Mouse (Mus musculus) c-Kit-negative CD71-positive TER-119-positive erythroid progenitor cells, embryonic 14.5 days (primary cell): Measurements from ENCODE around the gene Slc26a6.

Experiments
- DNase-seq: peaks from one replicate; pipeline ENCODE4 v3.0.0-alpha.2; 2013; ENCODE audit warnings: low read depth, low spot score

The Slc26a6 gene

DNA sequence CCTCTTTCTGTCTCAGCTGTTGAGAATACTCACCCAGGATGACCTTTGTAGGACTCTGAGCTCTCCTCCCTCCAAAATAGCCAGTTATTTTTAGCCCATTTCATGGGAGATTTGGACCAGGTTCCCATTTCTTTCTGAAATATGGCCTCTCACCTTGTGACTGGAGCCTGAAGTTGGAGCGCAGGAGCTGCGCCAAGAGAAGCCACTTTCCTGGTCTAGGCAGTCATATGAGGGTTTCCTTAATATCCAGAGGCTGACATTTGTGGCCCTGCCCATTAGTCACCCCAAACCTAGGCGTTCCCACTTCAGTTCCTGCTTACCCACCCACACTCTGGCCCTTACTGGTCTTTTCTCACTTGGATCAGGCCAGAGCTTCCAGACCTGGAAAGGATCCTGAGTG lies at the start of gene Slc26a6:
TSS of gene Slc26a6 (plus strand) at position 308 of the 400 bp plus-strand sequence.
- DNase-seq, result no peak

DNA sequence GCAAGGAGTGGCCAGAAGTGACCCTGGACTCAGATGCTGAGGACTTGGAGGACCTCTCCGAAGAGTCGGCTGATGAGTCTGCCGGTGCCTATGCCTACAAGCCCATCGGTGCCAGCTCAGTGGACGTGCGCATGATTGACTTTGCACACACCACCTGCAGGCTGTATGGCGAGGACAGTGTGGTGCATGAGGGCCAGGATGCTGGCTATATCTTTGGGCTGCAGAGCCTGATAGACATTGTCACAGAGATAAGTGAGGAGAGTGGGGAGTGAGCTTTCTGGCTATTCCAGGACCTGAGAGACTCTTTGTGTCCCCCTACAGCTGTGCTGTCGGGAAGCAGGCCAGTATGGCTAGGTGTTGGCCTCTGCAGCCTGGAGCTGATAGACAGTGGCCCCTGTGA lies 47.3 kb upstream of the Slc26a6 start:
- DNase-seq, result no peak

DNA sequence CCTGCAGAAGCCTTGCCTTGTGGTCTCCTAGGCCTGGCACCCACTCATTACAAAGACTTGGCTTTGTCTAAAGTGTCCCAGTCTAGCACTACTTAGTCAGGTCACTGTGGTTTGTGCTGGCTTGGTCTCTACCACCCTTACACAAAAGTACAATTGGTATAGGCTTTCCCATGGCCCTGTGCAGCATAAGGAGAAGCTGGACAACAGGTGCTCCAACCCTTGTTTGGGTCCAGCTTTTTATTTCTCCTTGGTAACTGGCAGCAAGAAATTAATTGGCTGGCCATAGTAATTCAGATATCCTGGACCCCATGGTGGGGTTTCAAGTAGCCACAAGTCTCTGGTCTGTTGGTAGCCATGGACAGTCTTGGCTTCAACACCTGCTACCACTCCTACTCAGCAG lies 46.7 kb upstream of the Slc26a6 start:
- DNase-seq, result no peak

DNA sequence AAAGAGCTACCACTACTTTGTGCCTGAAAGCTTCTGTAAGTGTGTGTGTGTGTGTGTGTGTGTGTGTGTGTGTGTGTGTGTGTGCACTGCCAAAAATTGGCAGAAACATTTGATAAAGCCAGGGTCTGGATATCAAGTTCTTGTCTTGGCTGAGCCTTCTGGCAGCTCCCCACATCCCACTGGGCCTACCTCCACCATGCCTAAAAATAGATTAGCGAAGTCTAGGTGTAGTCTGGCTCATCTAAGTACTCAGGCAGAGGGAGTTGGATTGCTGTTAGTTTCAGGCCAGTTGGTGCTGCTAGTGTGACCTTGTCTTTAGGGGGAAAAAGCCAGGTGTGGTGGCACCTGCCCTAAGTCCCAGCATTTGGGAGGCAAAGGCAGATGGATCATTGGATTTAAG lies 46.3 kb upstream of the Slc26a6 start:
- no peak for DNase-seq

DNA sequence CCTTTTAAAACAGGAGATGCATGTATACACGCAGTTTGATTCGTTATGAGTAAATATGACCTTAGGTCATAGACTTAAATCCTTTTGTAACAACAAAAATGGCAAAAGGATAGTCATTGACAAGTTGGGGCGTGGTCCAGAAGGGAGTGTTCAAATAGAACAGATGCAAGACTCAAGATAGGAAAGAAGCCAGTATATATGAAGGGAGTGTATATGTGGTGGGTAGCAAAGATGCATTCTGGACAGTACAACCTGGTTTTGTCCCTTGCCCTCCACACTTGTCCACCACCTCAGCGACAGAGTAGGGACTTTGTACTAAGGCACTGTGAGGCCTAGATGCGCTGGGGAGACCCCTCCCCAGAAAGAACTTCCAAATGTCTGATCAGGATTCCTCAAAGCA lies 45.4 kb upstream of the Slc26a6 start:
- DNase-seq, result peak; percentile 61

DNA sequence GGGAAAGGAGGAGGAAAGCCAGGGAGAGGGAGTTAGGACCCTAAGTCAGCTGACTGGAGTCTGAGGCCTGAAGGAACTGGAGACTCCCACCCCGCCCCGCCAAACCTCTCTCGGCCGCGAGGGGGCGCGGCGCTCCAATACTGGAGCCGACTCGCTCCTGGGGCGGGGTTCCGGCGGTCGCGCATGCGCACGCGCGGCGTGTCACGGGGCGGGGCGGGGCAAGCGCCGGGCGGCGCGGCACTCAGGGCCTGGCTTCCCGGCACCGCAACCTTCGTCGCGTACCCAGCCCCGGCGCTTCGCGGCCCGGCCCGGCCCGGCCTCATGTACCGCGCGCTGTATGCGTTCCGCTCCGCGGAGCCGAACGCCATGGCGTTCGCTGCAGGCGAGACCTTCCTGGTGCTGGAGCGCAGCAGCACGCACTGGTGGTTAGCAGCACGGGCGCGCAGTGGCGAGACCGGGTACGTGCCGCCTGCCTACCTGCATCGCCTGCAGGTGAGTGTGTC lies 44.9 kb upstream of the Slc26a6 start, which contains the start of gene Nckipsd:
TSS of gene Nckipsd (plus strand) at position 206 of the 503 bp plus-strand sequence.
- peak; percentile 92 for DNase-seq

DNA sequence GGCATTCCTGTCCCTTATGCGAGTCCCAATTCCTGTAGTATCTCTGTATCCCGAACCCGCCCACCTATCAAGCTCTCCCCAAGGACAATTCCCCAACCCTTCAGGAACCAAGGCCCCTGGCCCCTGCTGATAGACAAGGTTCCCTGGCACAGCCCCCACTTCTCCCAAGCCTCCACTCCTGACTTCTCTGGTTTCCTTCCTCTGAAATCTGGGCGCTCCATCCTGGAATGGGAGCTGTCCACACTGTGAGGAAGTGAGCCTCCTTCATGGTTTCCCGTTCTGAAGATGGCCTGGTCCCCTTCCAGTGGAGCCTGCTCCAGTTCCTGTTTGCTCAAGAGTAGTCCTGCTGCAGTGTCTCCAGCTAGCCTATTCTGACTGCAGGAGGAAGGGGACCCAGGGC lies 43.9 kb upstream of the Slc26a6 start:
- no peak for DNase-seq

DNA sequence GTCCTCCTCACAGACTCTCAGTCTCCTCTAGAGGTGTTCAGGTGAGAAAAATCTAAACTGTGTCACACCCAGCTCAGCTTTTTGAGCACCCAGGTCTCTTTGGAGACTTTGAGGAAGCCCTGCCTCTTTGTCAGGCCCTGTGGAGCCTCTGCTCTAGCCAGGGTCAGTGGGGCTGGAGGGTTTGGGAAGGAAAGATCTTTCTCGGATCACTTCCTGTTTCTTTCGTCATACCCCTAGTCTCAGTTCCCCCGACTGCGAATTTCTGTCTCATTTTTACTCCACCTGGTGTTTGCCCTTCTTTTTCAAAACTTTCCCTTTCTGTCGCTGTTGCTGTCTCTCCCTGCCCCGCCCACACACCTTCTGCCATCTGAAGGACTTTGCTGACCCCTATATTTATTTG lies 43.4 kb upstream of the Slc26a6 start:
- DNase-seq, result no peak

DNA sequence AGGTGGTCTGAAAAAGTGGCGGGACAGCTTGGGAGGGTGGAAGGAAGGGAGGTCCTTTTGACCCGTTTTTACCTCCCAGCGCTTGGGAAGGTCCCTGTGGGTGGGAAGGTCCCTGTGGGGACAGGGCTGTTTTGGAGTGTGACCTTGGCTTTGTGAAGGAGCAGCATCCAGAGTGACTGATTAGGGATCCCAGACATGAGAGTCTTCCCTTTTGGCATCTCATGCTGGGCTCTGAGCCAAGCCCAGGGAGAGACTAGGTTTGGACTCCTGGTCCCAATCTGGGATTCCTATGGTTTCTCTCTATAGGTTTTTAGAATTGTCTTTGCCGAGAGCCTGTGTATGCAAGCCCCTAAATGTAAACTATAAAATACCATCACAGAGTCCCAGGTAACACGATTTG lies 42.6 kb upstream of the Slc26a6 start:
- DNase-seq, result no peak

DNA sequence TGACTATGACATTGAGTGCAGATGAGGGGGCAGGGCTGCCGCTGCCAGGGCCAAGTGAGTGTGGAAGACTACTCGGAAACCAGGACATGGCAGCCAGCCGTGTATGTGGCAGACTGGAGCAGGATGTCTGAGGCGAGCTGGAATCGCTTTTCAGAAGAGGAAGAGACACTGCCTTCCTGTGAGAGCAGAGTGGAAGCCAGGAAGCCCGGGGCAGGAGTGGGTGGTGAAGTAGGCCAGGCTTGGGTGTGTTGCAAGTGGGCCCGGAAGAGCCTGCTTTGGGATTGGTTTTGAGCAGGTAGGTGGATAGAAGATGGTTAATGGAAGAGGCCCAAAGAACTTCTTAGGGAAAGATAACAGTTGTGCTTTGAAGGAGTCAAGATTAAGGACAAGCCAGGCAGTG lies 37.5 kb upstream of the Slc26a6 start:
- DNase-seq, result no peak

DNA sequence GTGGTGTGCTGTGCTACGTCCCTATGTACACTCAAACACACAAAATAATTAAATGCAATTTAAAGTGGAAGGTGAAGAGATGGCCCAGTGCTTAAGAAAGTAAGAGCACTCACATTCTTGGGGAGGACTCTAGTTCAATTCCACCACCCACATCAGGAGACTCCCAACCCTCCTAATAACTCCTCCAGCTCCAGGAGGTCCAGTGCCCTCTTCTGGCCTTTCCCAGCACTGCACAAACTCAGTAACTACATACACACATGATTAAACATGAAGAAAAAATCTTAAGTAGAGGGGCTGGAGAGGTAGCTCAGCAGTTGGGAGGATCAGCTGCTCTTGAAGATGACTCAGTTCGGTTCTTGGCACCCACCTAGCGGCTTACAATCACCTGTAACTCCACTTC lies 33.6 kb upstream of the Slc26a6 start:
- peak; percentile 38 for DNase-seq

DNA sequence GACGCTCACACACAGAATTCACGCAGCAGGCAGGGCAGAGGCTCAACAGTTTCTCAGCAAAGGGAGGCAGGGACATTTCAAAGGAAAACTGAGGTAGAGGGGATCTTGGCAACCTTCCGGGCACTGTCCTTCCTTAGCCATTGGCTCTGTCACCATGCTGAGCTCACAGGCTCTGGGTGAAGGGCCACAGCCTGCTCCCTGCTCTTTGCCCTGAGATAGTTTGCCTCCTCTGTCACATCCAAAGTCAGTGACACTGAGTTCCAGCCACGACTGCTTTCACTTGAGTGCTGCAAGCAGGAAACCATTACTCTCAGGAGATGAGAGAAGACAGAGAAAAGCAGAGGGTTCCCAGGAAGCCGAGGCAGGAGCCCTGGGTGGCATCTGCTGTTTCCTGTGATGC lies 33.0 kb upstream of the Slc26a6 start:
- no peak for DNase-seq

DNA sequence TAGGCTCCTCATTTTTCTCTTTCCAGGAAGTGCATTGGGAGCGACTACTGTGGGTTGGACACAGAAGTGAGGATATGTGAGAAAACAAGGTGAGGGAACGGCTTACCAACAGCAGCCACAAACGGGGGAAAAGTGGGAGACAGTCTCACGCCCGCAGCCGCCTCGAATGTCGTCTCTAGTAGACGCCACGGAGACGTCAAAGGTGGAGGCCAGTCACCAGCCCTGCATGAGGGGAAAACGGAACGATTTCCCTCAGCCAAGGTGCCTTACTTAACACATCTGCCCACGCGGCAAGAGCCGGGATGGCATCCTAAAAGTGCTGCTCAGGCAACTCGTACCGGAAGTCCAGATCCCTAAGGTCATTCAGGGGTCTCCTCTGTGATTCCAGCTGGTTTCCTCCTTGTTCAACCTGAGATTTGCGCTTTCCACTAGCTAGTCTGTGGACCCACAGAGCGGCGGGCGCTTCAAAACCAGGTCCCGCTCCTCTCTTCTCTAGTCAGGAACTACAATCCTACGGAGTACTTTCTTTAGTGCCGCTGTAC lies 28.9 kb upstream of the Slc26a6 start:
- DNase-seq, result no peak

DNA sequence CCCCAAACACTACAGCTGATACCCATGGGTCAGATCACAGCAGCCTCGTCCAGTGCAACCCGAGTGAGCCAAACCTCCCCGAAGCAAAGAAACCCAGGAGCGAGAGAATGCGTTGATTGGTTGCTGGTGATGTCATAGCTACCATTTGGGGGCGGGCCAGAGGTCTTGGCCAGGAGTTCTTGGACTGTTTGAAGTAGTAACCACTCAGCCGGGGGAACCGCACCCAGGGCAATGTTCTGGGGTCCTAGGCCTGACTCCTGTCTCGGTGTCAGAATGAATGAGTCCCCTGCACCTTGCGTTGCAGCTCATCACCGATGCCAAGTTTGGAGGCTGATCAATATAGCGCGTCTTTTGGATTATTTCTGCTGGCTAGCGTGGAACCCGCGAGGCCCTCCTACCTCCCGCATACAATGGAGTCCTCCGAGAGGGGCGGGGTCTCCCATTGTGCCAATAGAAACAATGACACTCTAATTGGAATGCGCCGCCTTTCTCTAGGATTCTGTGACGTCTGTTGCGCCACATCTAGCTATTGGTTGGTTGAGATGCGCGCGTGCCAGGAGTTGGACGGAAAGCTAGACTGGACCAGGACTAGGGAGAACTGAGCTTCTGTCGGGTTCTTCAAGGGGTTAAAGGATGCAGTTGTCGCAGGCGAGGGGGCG lies 28.2 kb upstream of the Slc26a6 start:
- DNase-seq, result no peak

DNA sequence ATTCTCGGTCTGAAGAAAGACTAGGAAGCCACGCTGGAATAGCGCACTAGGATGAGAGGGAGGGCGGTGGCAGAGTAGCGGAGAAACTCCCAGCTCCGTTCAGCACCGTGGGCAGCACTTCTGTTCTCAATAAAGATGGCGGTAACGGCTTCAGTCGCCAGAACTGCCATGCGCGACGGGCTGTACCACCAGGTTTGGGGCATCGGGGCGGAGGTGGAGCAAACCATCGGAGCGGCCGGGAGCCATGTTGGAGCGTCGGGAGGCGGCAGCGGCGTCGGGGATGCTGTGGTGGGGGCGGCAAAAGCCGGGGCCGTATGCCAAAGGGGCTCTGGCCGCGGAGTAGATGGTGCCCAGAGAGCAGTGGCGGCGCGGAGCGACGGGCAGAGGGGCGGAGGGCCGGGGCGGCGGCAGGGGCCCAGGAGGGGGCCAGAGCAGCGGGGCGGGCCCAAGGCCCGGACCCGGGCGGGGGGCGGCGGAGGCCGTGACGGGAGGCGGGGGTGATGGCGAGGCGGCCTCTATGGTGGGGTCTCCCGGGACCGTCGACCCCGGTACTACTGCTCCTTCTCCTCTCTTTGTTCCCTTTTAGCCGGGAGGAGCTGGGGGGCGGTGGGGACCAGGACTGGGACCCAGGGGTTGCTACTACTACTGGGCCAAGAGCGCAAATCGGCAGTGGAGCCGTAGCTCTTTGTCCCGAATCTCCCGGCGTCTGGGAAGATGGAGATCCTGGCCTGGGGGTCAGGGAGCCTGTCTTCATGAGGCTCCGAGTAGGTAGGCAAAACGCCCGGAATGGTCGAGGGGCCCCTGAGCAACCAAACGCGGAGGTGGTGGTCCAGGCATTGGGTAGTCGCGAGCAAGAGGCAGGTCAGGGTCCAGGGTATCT lies 27.0 kb upstream of the Slc26a6 start, which contains the start of gene Celsr3:
TSS of gene Celsr3 (plus strand) at position 501 of the 880 bp plus-strand sequence.
- no peak for DNase-seq

DNA sequence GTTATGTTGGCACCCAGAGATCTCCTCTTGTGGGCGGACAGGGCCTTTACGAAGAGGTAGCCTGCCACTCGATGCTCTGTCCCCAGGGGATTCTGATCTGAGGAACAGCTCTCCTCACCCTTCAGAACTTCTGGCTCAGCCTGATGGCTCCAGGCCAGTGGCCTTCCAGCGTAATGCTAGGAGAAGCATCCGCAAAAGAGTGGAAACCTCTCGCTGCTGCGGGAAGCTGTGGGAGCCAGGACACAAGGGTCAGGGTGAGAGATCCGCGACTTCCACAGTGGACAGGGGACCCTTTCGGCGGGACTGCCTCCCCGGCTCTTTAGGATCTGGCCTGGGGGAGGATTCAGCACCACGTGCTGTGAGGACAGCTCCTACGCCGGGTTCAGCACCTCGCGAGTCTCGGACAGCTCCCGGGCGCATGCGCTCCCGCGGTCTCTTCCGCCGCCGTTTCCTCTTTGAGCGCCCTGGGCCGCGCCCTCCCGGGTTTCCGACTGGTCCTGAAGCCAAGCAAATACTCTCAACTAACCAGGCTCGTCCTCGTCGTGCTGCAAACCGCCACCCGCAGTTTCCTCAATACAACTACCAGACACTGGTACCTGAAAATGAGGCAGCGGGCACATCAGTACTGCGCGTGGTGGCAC lies 26.3 kb upstream of the Slc26a6 start:
- no peak for DNase-seq

DNA sequence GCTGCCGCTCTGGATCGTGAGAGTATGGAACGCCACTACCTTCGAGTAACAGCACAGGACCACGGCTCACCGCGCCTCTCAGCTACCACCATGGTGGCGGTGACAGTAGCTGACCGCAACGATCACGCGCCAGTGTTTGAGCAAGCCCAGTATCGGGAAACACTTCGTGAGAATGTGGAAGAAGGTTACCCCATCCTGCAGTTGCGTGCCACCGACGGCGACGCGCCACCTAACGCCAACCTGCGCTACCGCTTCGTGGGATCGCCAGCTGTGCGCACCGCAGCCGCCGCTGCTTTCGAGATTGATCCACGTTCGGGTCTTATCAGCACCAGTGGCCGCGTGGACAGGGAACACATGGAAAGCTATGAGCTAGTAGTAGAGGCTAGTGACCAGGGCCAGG lies 25.6 kb upstream of the Slc26a6 start:
- no peak for DNase-seq

DNA sequence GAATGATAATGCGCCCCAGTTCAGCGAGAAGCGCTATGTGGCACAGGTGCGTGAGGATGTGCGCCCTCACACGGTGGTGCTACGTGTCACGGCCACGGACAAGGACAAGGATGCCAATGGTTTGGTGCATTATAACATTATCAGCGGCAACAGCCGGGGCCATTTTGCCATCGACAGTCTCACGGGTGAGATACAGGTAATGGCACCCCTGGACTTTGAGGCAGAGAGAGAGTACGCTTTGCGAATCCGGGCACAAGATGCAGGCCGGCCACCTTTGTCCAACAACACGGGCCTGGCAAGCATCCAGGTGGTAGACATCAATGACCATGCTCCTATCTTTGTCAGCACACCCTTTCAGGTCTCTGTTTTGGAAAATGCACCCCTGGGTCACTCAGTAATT lies 25.2 kb upstream of the Slc26a6 start:
- DNase-seq, result no peak

DNA sequence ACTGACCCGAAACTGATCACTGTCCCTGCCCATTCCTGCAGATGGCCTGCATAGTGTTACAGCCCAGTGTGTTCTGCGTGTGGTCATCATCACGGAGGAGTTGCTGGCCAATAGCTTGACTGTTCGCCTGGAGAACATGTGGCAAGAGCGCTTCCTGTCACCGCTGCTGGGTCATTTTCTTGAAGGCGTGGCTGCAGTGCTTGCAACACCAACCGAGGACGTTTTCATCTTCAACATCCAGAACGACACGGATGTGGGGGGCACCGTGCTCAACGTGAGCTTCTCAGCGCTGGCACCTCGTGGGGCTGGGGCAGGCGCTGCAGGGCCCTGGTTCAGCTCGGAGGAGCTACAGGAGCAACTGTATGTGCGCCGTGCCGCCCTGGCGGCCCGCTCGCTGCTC lies 21.4 kb upstream of the Slc26a6 start:
- DNase-seq, result no peak

DNA sequence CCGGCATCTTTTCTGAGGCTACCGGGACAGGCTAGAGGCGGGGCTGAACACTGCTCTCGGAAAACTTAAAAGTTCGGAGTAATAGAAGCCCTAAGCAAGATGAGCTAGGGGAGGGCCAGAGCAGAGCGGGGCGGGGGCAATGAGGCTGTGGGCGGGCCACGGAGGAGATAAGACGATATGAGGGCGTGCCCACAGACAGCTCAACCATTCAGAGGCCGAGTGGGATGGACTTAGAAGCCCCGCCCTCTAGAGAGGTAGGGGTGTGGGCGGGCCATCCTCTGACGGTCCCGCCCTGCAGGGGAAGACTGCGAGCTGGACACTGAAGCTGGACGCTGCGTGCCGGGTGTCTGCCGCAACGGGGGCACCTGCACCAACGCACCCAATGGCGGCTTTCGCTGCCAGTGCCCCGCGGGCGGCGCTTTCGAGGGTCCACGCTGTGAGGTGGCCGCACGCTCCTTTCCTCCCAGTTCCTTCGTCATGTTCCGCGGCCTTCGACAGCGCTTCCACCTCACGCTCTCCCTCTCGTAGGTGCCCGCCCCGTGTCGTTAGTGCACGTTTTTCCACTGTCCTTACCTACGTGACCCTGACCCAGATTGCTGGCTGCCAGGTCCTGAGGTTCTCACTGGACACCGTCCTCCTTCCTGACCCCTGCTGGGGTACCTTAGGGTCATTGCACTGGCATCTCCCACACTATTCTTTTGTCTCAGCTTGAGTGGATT lies 20.5 kb upstream of the Slc26a6 start:
- peak; percentile 56 for DNase-seq

DNA sequence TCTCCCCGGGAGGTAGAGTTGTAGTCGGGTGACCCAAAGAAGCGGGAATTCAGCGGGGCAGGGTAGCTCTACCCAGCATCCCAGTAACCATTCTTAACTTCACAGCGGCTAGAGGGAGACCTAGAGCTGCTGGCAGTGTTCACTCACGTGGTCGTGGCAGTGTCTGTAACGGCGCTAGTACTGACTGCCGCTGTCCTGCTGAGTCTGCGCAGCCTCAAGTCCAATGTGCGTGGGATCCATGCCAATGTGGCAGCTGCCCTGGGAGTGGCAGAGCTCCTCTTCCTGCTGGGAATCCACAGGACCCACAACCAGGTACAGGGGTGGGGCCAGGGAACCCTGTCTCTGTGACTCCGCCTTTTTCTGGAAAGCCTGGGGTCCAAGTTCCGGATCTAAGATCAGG lies 10.1 kb upstream of the Slc26a6 start:
- DNase-seq, result no peak
